Mouse (Mus musculus): ENCODE measurements at regions not wholly inside any gene's neighbourhood (a gene's known extent, or its start where the extent isn't known, plus 50 kb on each side); places are given as distances from the start of the nearest gene placed in this dataset.
"Not testable (repeated sequence)": the region's sequence is repeated elsewhere in the genome, so short reads cannot be mapped to it uniquely, and the experiment has no call there.

DNA sequence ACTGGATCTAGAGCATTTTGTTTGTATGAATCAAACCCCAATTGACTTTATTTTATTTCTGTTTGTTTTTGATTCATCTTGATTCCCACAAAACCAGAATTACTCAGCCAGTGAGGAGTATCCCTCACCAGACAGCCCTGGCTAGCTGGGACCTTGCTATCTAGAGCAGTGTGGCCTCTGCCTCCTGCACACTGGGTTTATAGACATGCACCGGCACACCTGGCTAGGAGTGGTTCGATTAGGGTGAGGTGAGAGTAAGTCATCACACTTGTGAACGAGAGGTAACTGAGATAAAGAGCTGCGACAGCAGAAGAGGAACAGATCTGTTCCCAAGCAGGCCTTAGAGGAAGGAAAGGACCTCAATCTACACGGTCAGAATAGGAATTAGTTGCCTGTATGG is 125.2 kb upstream of the Cdk6 start:
- H3K4me1 ChIP-seq (replicated peaks; ENCODE audit: insufficient read depth, low read length): no peaks in the 10 kb centered on the region
- ATAC-seq (replicated peaks; ENCODE audit: low FRiP score, low read depth) (no peak), DNase-seq (ENCODE audit: low spot score) (no peak)
- no peak overlapping the region for H3K4me3 ChIP-seq (replicated peaks; ENCODE audit: low read depth, low read length)
- H3K9ac ChIP-seq (ENCODE audit: low read depth, low read length): no peak overlapping the region
- no peaks in the 10 kb centered on the region for H3K36me3 ChIP-seq (ENCODE audit: insufficient read depth, low read length)
- no peaks in the 10 kb centered on the region for H3K9me3 ChIP-seq (replicated peaks; ENCODE audit: low read length)
- no peak overlapping the region for H3K27ac ChIP-seq
- no peak for TF ChIP-seq CTCF (IDR thresholded peaks at IDR 0.05; ENCODE audit: low read depth)
- H3K4me2 ChIP-seq (ENCODE audit: low read length): no peak overlapping the region
- H3K27me3 ChIP-seq (ENCODE audit: insufficient read depth, low read length): no peaks in the 10 kb centered on the region
- 76% methylated on average over 5 of the region's 5 CpGs for WGBS

DNA sequence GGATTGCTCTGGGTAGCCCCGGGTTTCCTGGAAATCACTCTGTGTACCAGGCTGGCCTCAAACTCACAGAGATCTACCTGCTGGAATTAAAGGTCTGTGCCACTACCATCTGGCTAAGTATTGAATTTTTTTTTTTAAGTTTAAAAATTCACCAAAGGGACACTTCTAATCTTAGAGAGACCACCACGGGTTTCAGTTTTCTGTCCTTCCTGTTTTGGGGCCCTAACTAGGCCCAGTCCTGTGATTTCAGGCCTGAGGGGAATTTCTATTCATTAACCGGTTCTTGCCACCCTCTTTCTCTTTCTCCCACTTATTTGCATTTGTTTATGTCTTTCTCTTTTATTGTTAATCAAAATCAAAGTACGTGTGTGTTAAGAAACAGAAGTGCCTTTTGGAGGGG is 122.1 kb upstream of the Cdk6 start:
- 35% methylated on average over 4 of the region's 4 CpGs for WGBS
- Histone ChIP-seq H3K27me3 (ENCODE audit: insufficient read depth, low read length) (no peaks in the 10 kb centered on the region), H3K4me3 (replicated peaks; ENCODE audit: low read depth, low read length) (no peak overlapping the region)

DNA sequence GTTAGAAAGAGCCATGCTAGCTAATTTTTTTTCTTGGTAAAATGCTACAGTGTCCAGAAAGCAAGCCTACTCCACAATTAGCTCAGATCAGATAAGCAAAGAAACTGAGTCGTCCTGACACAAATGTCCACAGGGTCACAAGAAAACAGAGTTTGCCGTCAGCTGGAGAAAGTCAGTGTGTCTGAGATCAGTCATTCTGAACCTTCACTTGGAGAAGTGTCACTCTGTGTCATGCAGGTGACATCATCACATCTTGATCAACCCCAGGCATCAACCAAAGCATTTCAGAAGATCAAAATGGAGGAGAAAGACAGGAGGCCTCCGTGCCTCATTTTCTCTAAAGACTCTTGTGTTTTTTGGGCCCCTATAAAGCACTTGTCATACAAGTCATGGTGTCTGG is 121.5 kb upstream of the Cdk6 start:
- no peak for TF ChIP-seq CTCF (IDR thresholded peaks at IDR 0.05; ENCODE audit: low read depth)
- Histone ChIP-seq H3K36me3 (ENCODE audit: insufficient read depth, low read length) (no peaks in the 10 kb centered on the region), H3K9ac (ENCODE audit: low read depth, low read length) (no peak overlapping the region), H3K27ac (no peak overlapping the region), H3K9me3 (replicated peaks; ENCODE audit: low read length) (no peaks in the 10 kb centered on the region), H3K27me3 (ENCODE audit: insufficient read depth, low read length) (no peaks in the 10 kb centered on the region), H3K4me1 (replicated peaks; ENCODE audit: insufficient read depth, low read length) (no peaks in the 10 kb centered on the region), H3K4me2 (ENCODE audit: low read length) (no peak overlapping the region), H3K4me3 (replicated peaks; ENCODE audit: low read depth, low read length) (no peak overlapping the region)
- ATAC-seq (replicated peaks; ENCODE audit: low FRiP score, low read depth) (no peak), DNase-seq (ENCODE audit: low spot score) (no peak)
- 72% methylated on average over 3 of the region's 3 CpGs for WGBS

More for the DNA sequence above, 122.1 kb upstream of the Cdk6 start:
- Histone ChIP-seq H3K4me1 (replicated peaks; ENCODE audit: insufficient read depth, low read length) (no peaks in the 10 kb centered on the region), H3K9ac (ENCODE audit: low read depth, low read length) (no peak overlapping the region), H3K36me3 (ENCODE audit: insufficient read depth, low read length) (no peaks in the 10 kb centered on the region), H3K27ac (no peak overlapping the region), H3K4me2 (ENCODE audit: low read length) (no peak overlapping the region), H3K9me3 (replicated peaks; ENCODE audit: low read length) (no peaks in the 10 kb centered on the region)
- no peak for DNase-seq (ENCODE audit: low spot score)
- TF ChIP-seq CTCF (IDR thresholded peaks at IDR 0.05; ENCODE audit: low read depth): no peak
- no peak for ATAC-seq (replicated peaks; ENCODE audit: low FRiP score, low read depth)

GRCm38 (mm10) chr5:3223819-3224218 is 117.5 kb upstream of the Cdk6 start:
- not testable (repeated sequence) for H3K4me2 ChIP-seq (ENCODE audit: low read length); H3K27me3 ChIP-seq (ENCODE audit: insufficient read depth, low read length); H3K4me3 ChIP-seq (replicated peaks; ENCODE audit: low read depth, low read length); H3K27ac ChIP-seq; H3K9me3 ChIP-seq (replicated peaks; ENCODE audit: low read length); H3K4me1 ChIP-seq (replicated peaks; ENCODE audit: insufficient read depth, low read length); H3K9ac ChIP-seq (ENCODE audit: low read depth, low read length); ATAC-seq (replicated peaks; ENCODE audit: low FRiP score, low read depth); H3K36me3 ChIP-seq (ENCODE audit: insufficient read depth, low read length)
- DNase-seq (ENCODE audit: low spot score): peak; percentile 48
- 65% methylated on average over 4 of the region's 4 CpGs for WGBS
- TF ChIP-seq CTCF (IDR thresholded peaks at IDR 0.05; ENCODE audit: low read depth): peak; percentile 55

- WGBS: 89% methylated on average over 14 of the region's 14 CpGs
- H3K9ac ChIP-seq (ENCODE audit: low read depth, low read length); H3K4me3 ChIP-seq (replicated peaks; ENCODE audit: low read depth, low read length); H3K4me1 ChIP-seq (replicated peaks; ENCODE audit: insufficient read depth, low read length); H3K9me3 ChIP-seq (replicated peaks; ENCODE audit: low read length); H3K27ac ChIP-seq; H3K4me2 ChIP-seq (ENCODE audit: low read length); H3K36me3 ChIP-seq (ENCODE audit: insufficient read depth, low read length); DNase-seq (ENCODE audit: low spot score); H3K27me3 ChIP-seq (ENCODE audit: insufficient read depth, low read length); ATAC-seq (replicated peaks; ENCODE audit: low FRiP score, low read depth): not testable (repeated sequence)
Measured at GRCm38 (mm10) chr5:3224392-3225054, 116.8 kb upstream of the Cdk6 start.

- ATAC-seq (replicated peaks; ENCODE audit: low FRiP score, low read depth); H3K9me3 ChIP-seq (replicated peaks; ENCODE audit: low read length); H3K4me2 ChIP-seq (ENCODE audit: low read length); H3K27ac ChIP-seq; H3K9ac ChIP-seq (ENCODE audit: low read depth, low read length); H3K27me3 ChIP-seq (ENCODE audit: insufficient read depth, low read length); H3K4me1 ChIP-seq (replicated peaks; ENCODE audit: insufficient read depth, low read length); H3K36me3 ChIP-seq (ENCODE audit: insufficient read depth, low read length); DNase-seq (ENCODE audit: low spot score); H3K4me3 ChIP-seq (replicated peaks; ENCODE audit: low read depth, low read length): not testable (repeated sequence)
- 79% methylated on average over 8 of the region's 8 CpGs for WGBS
Measured at GRCm38 (mm10) chr5:3225358-3225757, 115.9 kb upstream of the Cdk6 start.

- not testable (repeated sequence) for H3K27me3 ChIP-seq (ENCODE audit: insufficient read depth, low read length); H3K4me3 ChIP-seq (replicated peaks; ENCODE audit: low read depth, low read length); H3K9ac ChIP-seq (ENCODE audit: low read depth, low read length); ATAC-seq (replicated peaks; ENCODE audit: low FRiP score, low read depth); H3K36me3 ChIP-seq (ENCODE audit: insufficient read depth, low read length); H3K9me3 ChIP-seq (replicated peaks; ENCODE audit: low read length); H3K27ac ChIP-seq; H3K4me1 ChIP-seq (replicated peaks; ENCODE audit: insufficient read depth, low read length); H3K4me2 ChIP-seq (ENCODE audit: low read length); DNase-seq (ENCODE audit: low spot score)
- 76% methylated on average over 2 of the region's 2 CpGs for WGBS
Measured at GRCm38 (mm10) chr5:3244067-3244466, 97.2 kb upstream of the Cdk6 start.

Measured in kidney, postnatal 0 days (tissue).